Mouse (Mus musculus) hindbrain, embryonic 13.5 days (tissue): ENCODE data around the gene Glb1l. TPM values are rescaled to one million over a fixed set of nuclear protein-coding genes. Genes with fewer than 3 reads are reported as not detected.

Experiments used
- ATAC-seq: fragments of 200-750 bp; cut with Nextera tagmentation; 2 replicates; pipeline ENCODE4 v1.8.0; 2017; ENCODE audit warnings: moderate TSS enrichment; ENCODE audit not compliant: low FRiP score
- H3K27ac ChIP-seq: fragments of 300-500 bp; sonication (generic); 2 replicates; pipeline ENCODE4 v1.5.1; 2015; ENCODE audit warnings: inconsistent platforms, mild to moderate bottlenecking, moderate library complexity
- H3K27me3 ChIP-seq: fragments of 300-500 bp; sonication (generic); 2 replicates; pipeline ENCODE4 v1.6.1; 2015; ENCODE audit warnings: mild to moderate bottlenecking, inconsistent platforms
- H3K36me3 ChIP-seq: fragments of 300-500 bp; sonication (generic); 2 replicates; pipeline ENCODE4 v1.6.1; 2015; ENCODE audit warnings: mild to moderate bottlenecking, inconsistent platforms
- H3K4me1 ChIP-seq: fragments of 300-500 bp; sonication (generic); replicated peaks from 2 replicates; pipeline ENCODE4 v1.6.1; 2015; ENCODE audit warnings: inconsistent platforms
- H3K4me2 ChIP-seq: fragments of 300-500 bp; sonication (generic); 2 replicates; pipeline ENCODE4 v1.6.1; 2015; ENCODE audit warnings: inconsistent platforms, mild to moderate bottlenecking, moderate library complexity
- H3K4me3 ChIP-seq: fragments of 300-500 bp; sonication (generic); 2 replicates; pipeline ENCODE4 v1.5.1; 2015; ENCODE audit warnings: mild to moderate bottlenecking, inconsistent platforms
- H3K9ac ChIP-seq: fragments of 300-500 bp; sonication (generic); 2 replicates; pipeline ENCODE4 v1.6.1; 2015; ENCODE audit warnings: mild to moderate bottlenecking, inconsistent platforms
- H3K9me3 ChIP-seq: fragments of 300-500 bp; sonication (generic); 2 replicates; pipeline ENCODE4 v1.6.1; 2016; ENCODE audit warnings: inconsistent platforms
- WGBS: fragments of 180-500 bp; shearing (Covaris S2); methylation state at CpG from one replicate; pipeline ENCODE4 v1.1.7; 2015; 5-methylcytosine and 5-hydroxymethylcytosine counted together
- microRNA-seq: library from miRNA; unstranded; fragments of <30 nt; microRNA quantifications from one replicate; pipeline ENCODE4, GENCODE M21; 2016
- polyA plus RNA-seq: library from polyadenylated mRNA; unstranded; fragments of >200 nt; fragmentation: Nextera tagmentation; extraction: Ambion mirVana; gene quantifications from 2 replicates; pipeline ENCODE4 v1.2.1, GENCODE M21; 2015

Gene Glb1l
- polyA plus RNA-seq, 1 experiment from 2014 or later, result 19.9 TPM

GRCm38 (mm10) chr1:75158990-75159389 lies 51.6 kb downstream of the Glb1l start:
- no peaks in the 10 kb centered on the region for H3K9me3 ChIP-seq
- H3K4me1 ChIP-seq, result no peaks in the 10 kb centered on the region
- H3K27ac ChIP-seq, result no peak overlapping the region
- no peak overlapping the region for H3K4me3 ChIP-seq
- no peak overlapping the region for H3K4me2 ChIP-seq
- ATAC-seq, result no peak
- no peak overlapping the region for H3K9ac ChIP-seq
- H3K36me3 ChIP-seq, result no peaks in the 10 kb centered on the region
- H3K27me3 ChIP-seq, result no peaks in the 10 kb centered on the region

GRCm38 (mm10) chr1:75155837-75156236 lies 54.8 kb downstream of the Glb1l start:
- no peaks in the 10 kb centered on the region for H3K27me3 ChIP-seq
- H3K36me3 ChIP-seq, result no peaks in the 10 kb centered on the region
- H3K9ac ChIP-seq, result no peak overlapping the region
- no peaks in the 10 kb centered on the region for H3K4me1 ChIP-seq
- H3K9me3 ChIP-seq, result no peaks in the 10 kb centered on the region
- H3K4me3 ChIP-seq, result no peak overlapping the region
- H3K4me2 ChIP-seq, result no peak overlapping the region
- no peak for ATAC-seq
- WGBS, result 71% methylated on average over 3 of the region's 3 CpGs
- no peak overlapping the region for H3K27ac ChIP-seq

GRCm38 (mm10) chr1:75148727-75149126 lies 61.9 kb downstream of the Glb1l start:
- no peak overlapping the region for H3K9ac ChIP-seq
- H3K4me2 ChIP-seq, result no peak overlapping the region
- no peaks in the 10 kb centered on the region for H3K9me3 ChIP-seq
- no peaks in the 10 kb centered on the region for H3K27me3 ChIP-seq
- ATAC-seq, result no peak
- peaks cover 54% of the 10 kb centered on the region for H3K36me3 ChIP-seq
- 95% methylated on average over 4 of the region's 4 CpGs for WGBS
- no peak overlapping the region for H3K27ac ChIP-seq
- H3K4me3 ChIP-seq, result no peak overlapping the region
- peaks cover 14% of the 10 kb centered on the region for H3K4me1 ChIP-seq

Small RNA genes lying within 50 kb of the gene (microRNA-seq; reads per million reads assigned to microRNA genes)
- gene Gm27943, result not detected

Other genes starting within 250 kb of the Glb1l start
- 8.3 and 10.0 TPM in 2 replicates for gene Nhej1, start 85.6 kb downstream of the Glb1l start, polyA plus RNA-seq
- gene Slc23a3, start 76.9 kb downstream of the Glb1l start, polyA plus RNA-seq, result 0.09 TPM in 1 of 2 replicates, not detected in the other
- 60.0 and 66.0 TPM in 2 replicates for gene Cnppd1, start 68.1 kb downstream of the Glb1l start, polyA plus RNA-seq
- gene Retreg2, start 68.0 kb downstream of the Glb1l start, polyA plus RNA-seq, result 106 and 114 TPM in 2 replicates
- 40.8 and 43.2 TPM in 2 replicates for gene Zfand2b, start 42.2 kb downstream of the Glb1l start, polyA plus RNA-seq
- 38.4 and 40.3 TPM in 2 replicates for gene Abcb6, start 30.4 kb downstream of the Glb1l start, polyA plus RNA-seq
- gene Ankzf1, start 18.7 kb downstream of the Glb1l start, polyA plus RNA-seq, result 23.4 and 24.5 TPM in 2 replicates
- gene Atg9a, start 18.6 kb downstream of the Glb1l start, polyA plus RNA-seq, result 44.7 and 47.7 TPM in 2 replicates
- gene Stk16, start within 50 bp of the Glb1l start, polyA plus RNA-seq, result 138 and 145 TPM in 2 replicates
- 6.5 and 7.1 TPM in 2 replicates for gene Tuba4a, start 9.1 kb upstream of the Glb1l start, polyA plus RNA-seq
- not detected in 2 replicates for gene A630095N17Rik, start 21.3 kb upstream of the Glb1l start, polyA plus RNA-seq
- 59.7 and 62.3 TPM in 2 replicates for gene Dnajb2, start 25.6 kb upstream of the Glb1l start, polyA plus RNA-seq
- gene Ptprn, start 53.7 kb upstream of the Glb1l start, polyA plus RNA-seq, result 15.6 and 17.6 TPM in 2 replicates
- gene Resp18, start 67.6 kb upstream of the Glb1l start, polyA plus RNA-seq, result 131 and 140 TPM in 2 replicates
- gene Dnpep, start 107.2 kb upstream of the Glb1l start, polyA plus RNA-seq, result 161 and 170 TPM in 2 replicates
- 1.8 and 2.9 TPM in 2 replicates for gene Des, start 149.5 kb upstream of the Glb1l start, polyA plus RNA-seq
- gene Speg, start 164.5 kb upstream of the Glb1l start, polyA plus RNA-seq, result 15.9 and 16.0 TPM in 2 replicates
- 84.0 and 84.4 TPM in 2 replicates for gene Gmppa, start 225.1 kb upstream of the Glb1l start, polyA plus RNA-seq
- 25.9 and 29.3 TPM in 2 replicates for gene Asic4, start 239.6 kb upstream of the Glb1l start, polyA plus RNA-seq